8 mouse cellular contexts compared by ENCODE assay signal in genomic region chr19:6141394-6141749, GRCm38 (mm10). TPM values are rescaled to one million over a fixed set of nuclear protein-coding genes. Genes with fewer than 3 reads are reported as not detected.
DNase-seq lines count a peak whose midpoint lies in the region; ATAC-seq lines count a peak whose summit lies in the region.

Gene Arl2, minus strand, starts transcription at chr19:6141548.

- H3K36me3 ChIP-seq in intestine, embryonic 15.5 days, result no peaks in the 10 kb centered on the region

- H3K4me1 ChIP-seq in intestine, embryonic 15.5 days (replicated peaks), result peaks cover 11% of the 10 kb centered on the region; the same call in 1 of the 2 replicates

- H3K4me2 ChIP-seq in intestine, embryonic 15.5 days (replicated peaks), result peak within 1 kb of the TSS; percentile 85

- peak; percentile 82 for ATAC-seq in intestine, embryonic 15.5 days

- 1% methylated on average over 15 of the region's 15 CpGs for WGBS in intestine, embryonic 15.5 days

- intact Hi-C loops in left cerebral cortex, postnatal 25 days (cut with DNase I), result loop anchor here (1.0 to 5.0 kb wide), 2 partner anchors 95 to 191 kb away; partner anchors contain the start of gene Men1

- H3K9ac ChIP-seq in intestine, embryonic 15.5 days, result peak within 1 kb of the TSS; percentile 80

- H3K27ac ChIP-seq in intestine, embryonic 15.5 days, result peak within 1 kb of the TSS; percentile 93

- no peaks in the 10 kb centered on the region for H3K9me3 ChIP-seq in intestine, embryonic 15.5 days

- peak; percentile 81 to 83 for DNase-seq in heart, adult 18-20 months
- no peak for DNase-seq in heart, adult 11 months
- DNase-seq in embryo, embryonic 11 days, result peak; percentile 93
- peak; percentile 59 for DNase-seq in gastrocnemius, postnatal 25 days
- peak; percentile 83 to 92 for DNase-seq in left cerebral cortex, postnatal 25 days (ENCODE audit: low spot score in 2 of 2)
- peak; percentile 93 for DNase-seq in mesoderm, embryonic 11.5 days (ENCODE audit: low read depth, low spot score)
- peak; percentile 63 for DNase-seq in skeletal muscle tissue, adult 2 months (ENCODE audit: low read depth, low spot score)

- H3K27me3 ChIP-seq in intestine, embryonic 15.5 days (replicated peaks), result no peaks in the 10 kb centered on the region

- peak within 1 kb of the TSS; percentile 70 for H3K4me3 ChIP-seq in intestine, embryonic 15.5 days (replicated peaks)

RNA-seq across cellular contexts. Expression of gene Arl2, which starts in this region (rescaled TPM):
- 10 to 100 TPM; 66.4 to 72.1 TPM for total RNA-seq in heart, adult 18-20 months (2021)
- 10 to 100 TPM; 53.8 to 59.2 TPM for total RNA-seq in gastrocnemius, postnatal 25 days (2021)
- polyA plus RNA-seq in intestine, embryonic 15.5 days (2015; fragmentation: Nextera tagmentation; extraction: Ambion mirVana), result 99.2 and 103 TPM in 2 replicates
- total RNA-seq in left cerebral cortex, postnatal 25 days (2021), result 10 to 100 TPM; 71.5 to 76.8 TPM
